Mouse (Mus musculus): Measurements from ENCODE around the gene Aldh3a1.

GRCm38 (mm10) chr11:61206136-61206535 lies 1.2 kb upstream of the Aldh3a1 start:
- TF ChIP-seq CTCF (IDR thresholded peaks at IDR 0.05; ENCODE audit: extremely low read depth, insufficient read depth, low read length), result no peak
- no peak for TF ChIP-seq POLR2A (IDR thresholded peaks at IDR 0.05; ENCODE audit: extremely low read depth, insufficient read depth, low read length)
